Mouse (Mus musculus) liver, embryonic 15.5 days (tissue): ENCODE measurements around the gene Sertad2. TPM values are rescaled to one million over a fixed set of nuclear protein-coding genes. Genes with fewer than 3 reads are reported as not detected.

Source experiments
- ATAC-seq: fragments of 200-750 bp; cut with Nextera tagmentation; 2 replicates; pipeline ENCODE4 v1.8.0; 2017; ENCODE audit warnings: moderate number of reproducible peaks, mild to moderate bottlenecking, moderate library complexity; ENCODE audit not compliant: insufficient read depth
- H3K27ac ChIP-seq: fragments of 300-500 bp; sonication (generic); replicated peaks from 2 replicates; pipeline ENCODE4 v1.5.1; 2015; ENCODE audit warnings: mild to moderate bottlenecking, inconsistent platforms
- H3K27me3 ChIP-seq: fragments of 300-500 bp; sonication (generic); 2 replicates; pipeline ENCODE4 v1.6.1; 2015; ENCODE audit warnings: mild to moderate bottlenecking, inconsistent platforms
- H3K36me3 ChIP-seq: fragments of 300-500 bp; sonication (generic); replicated peaks from 2 replicates; pipeline ENCODE4 v1.6.1; 2015; ENCODE audit warnings: moderate library complexity, mild to moderate bottlenecking, inconsistent platforms
- H3K4me1 ChIP-seq: fragments of 300-500 bp; sonication (generic); replicated peaks from 2 replicates; pipeline ENCODE4 v1.6.1; 2015; ENCODE audit warnings: inconsistent platforms
- H3K4me2 ChIP-seq: fragments of 300-500 bp; sonication (generic); 2 replicates; pipeline ENCODE4 v1.6.1; 2015; ENCODE audit warnings: moderate library complexity, mild to moderate bottlenecking, inconsistent platforms
- H3K4me3 ChIP-seq: fragments of 300-500 bp; sonication (generic); replicated peaks from 2 replicates; pipeline ENCODE4 v1.5.1; 2015; ENCODE audit warnings: mild to moderate bottlenecking, inconsistent platforms
- H3K9ac ChIP-seq: fragments of 300-500 bp; sonication (generic); 2 replicates; pipeline ENCODE4 v1.6.1; 2015; ENCODE audit warnings: moderate library complexity, mild to moderate bottlenecking, inconsistent platforms
- H3K9me3 ChIP-seq: fragments of 300-500 bp; sonication (generic); replicated peaks from 2 replicates; pipeline ENCODE4 v1.6.1; 2016; ENCODE audit warnings: inconsistent platforms
- WGBS: fragments of 180-500 bp; shearing (Covaris S2); methylation state at CpG from one replicate; pipeline ENCODE4 v1.1.7; 2015; ENCODE audit warnings: mixed read lengths; ENCODE audit not compliant: insufficient replicate concordance; 5-methylcytosine and 5-hydroxymethylcytosine counted together
- polyA plus RNA-seq: library from polyadenylated mRNA; unstranded; fragments of >200 nt; fragmentation: Nextera tagmentation; extraction: Ambion mirVana; gene quantifications from 2 replicates; pipeline ENCODE4 v1.2.1, GENCODE M21; 2015

Gene Sertad2
- polyA plus RNA-seq, 1 experiment from 2014 or later: 36.0 TPM

DNA sequence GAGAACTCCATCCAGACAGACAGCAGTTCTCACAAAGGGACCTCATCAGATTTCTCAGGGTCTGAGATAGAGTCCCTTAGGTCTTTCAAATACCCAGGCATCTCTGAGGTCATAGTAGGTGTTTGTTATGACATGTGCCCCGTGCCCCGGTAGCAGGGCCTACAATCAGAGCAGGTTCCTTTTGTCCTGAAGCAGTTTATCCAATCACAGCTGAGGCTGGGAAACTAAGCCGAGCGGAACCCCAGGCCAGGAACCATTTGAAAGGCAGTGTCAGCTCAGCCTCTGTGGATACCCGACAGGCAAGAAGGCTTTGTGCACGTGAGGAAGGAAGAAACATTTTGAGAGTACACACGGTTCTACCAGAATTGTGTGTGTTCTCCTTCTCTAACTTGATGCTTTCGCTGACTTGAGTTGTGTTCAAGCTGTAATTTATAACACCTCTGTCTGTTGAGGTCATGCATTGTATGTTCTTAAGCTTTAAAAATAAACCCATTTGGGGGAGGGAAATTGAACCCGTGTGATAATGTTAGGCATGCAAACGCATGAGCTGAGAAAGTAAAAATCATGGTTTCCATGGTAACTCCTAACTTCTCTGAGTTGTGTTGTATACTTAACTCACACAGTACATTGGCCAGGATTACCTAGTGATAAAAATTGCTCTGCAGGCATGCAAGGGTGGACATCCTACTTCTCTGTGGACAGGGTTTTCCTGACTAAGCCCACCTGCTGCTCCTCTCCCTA lies 104.1 kb downstream of the Sertad2 start:
- Histone ChIP-seq H3K4me1 (peaks cover 32% of the 10 kb centered on the region), H3K9ac (no peak overlapping the region), H3K27ac (no peak overlapping the region), H3K9me3 (no peaks in the 10 kb centered on the region), H3K4me3 (no peak overlapping the region), H3K36me3 (peaks cover 46% of the 10 kb centered on the region), H3K27me3 (no peaks in the 10 kb centered on the region), H3K4me2 (no peak overlapping the region)
- no peak for ATAC-seq
- WGBS: 72% methylated on average over 10 of the region's 10 CpGs

DNA sequence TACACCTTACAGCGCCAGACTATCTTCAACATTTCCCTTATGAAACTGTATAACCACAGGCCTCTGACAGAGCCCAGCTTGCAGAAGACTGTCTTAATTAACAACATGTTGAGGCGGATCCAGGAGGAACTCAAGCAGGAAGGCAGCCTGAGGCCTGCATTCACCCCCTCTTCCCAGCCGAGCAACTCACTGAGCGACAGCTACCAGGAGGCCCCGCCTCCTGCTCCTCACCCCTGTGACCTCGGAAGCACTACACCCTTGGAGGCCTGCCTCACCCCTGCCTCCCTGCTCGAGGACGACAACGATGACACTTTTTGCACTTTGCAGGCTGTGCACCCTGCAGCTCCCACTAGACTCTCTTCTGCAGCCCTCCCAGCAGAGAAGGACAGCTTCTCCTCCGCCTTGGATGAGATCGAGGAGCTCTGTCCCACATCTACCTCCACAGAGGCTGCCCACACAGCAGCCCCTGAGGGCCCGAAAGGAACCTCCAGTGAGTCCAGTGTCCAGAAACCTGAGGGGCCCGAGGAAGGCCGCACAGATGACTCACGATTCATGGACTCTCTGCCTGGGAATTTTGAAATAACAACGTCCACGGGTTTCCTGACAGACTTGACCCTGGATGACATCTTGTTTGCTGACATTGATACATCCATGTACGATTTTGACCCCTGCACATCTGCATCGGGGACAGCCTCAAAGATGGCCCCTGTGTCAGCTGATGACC lies 105.0 kb downstream of the Sertad2 start:
- H3K4me3 ChIP-seq: no peak overlapping the region
- no peaks in the 10 kb centered on the region for H3K27me3 ChIP-seq
- WGBS: 71% methylated on average over 19 of the region's 19 CpGs
- no peak for ATAC-seq
- no peak overlapping the region for H3K27ac ChIP-seq
- H3K4me1 ChIP-seq: peaks cover 27% of the 10 kb centered on the region
- H3K9ac ChIP-seq: no peak overlapping the region
- no peaks in the 10 kb centered on the region for H3K9me3 ChIP-seq
- no peak overlapping the region for H3K4me2 ChIP-seq
- peaks cover 53% of the 10 kb centered on the region for H3K36me3 ChIP-seq

DNA sequence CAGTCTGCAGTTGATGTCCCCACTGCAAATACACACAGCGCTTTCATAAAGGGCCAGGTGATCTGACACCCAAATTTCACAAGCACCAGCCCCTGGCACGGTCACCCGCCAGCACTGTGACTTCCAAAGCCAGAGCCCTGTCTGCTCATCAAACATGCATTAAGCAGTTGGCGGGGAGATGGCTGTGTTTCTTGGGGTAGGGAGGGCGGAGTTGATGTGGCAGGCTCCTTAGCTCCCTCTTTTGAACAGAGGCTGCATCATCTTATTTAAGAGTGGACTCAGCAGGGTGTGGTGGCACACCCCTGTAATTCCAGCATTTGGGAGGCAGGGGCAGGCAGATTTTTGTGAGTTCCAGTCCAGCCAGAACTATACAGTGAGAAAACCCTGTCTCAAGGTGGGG lies 106.4 kb downstream of the Sertad2 start:
- no peak for ATAC-seq
- Histone ChIP-seq H3K36me3 (peaks cover 66% of the 10 kb centered on the region), H3K4me3 (no peak overlapping the region), H3K9ac (no peak overlapping the region), H3K4me2 (no peak overlapping the region), H3K9me3 (no peaks in the 10 kb centered on the region), H3K27me3 (no peaks in the 10 kb centered on the region), H3K4me1 (peaks cover 31% of the 10 kb centered on the region), H3K27ac (no peak overlapping the region)
- WGBS: 84% methylated on average over 5 of the region's 5 CpGs

DNA sequence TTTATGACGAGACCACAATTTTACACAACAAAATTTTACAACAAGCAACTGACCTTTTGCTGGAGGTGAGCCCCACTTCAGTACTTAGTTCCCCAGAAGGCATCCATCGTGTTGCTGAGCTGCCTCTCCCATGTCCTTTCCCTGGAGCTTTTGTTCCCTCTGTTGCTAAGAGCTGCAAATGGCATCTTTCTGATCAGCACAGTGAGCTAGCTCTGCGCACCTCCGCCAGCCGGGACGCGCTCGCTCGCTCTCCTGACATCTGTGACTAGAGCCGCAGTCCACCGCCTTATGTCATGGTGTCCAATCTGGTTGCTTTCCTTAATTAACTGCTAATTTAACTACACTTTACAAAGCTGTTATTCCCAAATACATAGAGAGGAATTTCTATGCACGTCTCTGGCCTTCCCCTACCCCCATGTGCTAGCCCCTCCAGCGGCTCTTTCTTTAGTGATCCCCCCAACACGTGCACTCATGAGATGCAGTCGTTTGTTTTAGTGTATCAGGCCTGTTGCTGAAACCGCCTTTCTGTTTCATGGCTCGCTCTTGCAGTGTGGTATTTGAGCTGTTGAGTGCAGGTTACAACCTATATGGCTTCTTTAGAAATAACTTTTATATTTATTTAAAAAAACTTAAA lies 107.1 kb downstream of the Sertad2 start:
- Histone ChIP-seq H3K27me3 (no peaks in the 10 kb centered on the region), H3K4me3 (no peak overlapping the region), H3K4me2 (no peak overlapping the region), H3K9me3 (no peaks in the 10 kb centered on the region), H3K27ac (no peak overlapping the region), H3K36me3 (peaks cover 69% of the 10 kb centered on the region), H3K4me1 (peaks cover 36% of the 10 kb centered on the region), H3K9ac (no peak overlapping the region)
- 92% methylated on average over 17 of the region's 17 CpGs for WGBS
- ATAC-seq: no peak

DNA sequence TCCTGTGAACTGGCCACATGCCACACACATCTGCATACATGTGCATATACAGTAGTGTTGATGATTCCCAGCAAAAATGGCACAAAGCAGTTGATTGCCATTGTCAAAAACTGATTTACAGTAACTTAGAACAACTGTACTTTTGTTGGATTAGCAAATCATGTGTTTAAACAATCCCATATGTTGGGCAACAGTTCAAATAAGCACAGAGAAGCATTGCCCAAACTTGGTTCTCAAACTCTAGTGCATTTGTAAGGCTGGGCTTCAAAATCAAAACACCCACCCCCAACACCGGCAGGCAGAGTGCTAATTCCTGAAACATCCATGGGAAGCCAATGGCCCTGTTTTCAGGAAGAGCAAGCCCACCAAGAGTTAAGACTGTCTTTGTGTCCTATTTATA lies 108.1 kb downstream of the Sertad2 start:
- WGBS: 86% methylated on average over 1 of the region's 1 CpGs
- no peak for ATAC-seq
- H3K27ac ChIP-seq: no peak overlapping the region
- H3K36me3 ChIP-seq: peaks cover 69% of the 10 kb centered on the region
- H3K27me3 ChIP-seq: no peaks in the 10 kb centered on the region
- no peak overlapping the region for H3K4me2 ChIP-seq
- no peaks in the 10 kb centered on the region for H3K9me3 ChIP-seq
- H3K4me3 ChIP-seq: no peak overlapping the region
- no peak overlapping the region for H3K9ac ChIP-seq
- peaks cover 42% of the 10 kb centered on the region for H3K4me1 ChIP-seq

DNA sequence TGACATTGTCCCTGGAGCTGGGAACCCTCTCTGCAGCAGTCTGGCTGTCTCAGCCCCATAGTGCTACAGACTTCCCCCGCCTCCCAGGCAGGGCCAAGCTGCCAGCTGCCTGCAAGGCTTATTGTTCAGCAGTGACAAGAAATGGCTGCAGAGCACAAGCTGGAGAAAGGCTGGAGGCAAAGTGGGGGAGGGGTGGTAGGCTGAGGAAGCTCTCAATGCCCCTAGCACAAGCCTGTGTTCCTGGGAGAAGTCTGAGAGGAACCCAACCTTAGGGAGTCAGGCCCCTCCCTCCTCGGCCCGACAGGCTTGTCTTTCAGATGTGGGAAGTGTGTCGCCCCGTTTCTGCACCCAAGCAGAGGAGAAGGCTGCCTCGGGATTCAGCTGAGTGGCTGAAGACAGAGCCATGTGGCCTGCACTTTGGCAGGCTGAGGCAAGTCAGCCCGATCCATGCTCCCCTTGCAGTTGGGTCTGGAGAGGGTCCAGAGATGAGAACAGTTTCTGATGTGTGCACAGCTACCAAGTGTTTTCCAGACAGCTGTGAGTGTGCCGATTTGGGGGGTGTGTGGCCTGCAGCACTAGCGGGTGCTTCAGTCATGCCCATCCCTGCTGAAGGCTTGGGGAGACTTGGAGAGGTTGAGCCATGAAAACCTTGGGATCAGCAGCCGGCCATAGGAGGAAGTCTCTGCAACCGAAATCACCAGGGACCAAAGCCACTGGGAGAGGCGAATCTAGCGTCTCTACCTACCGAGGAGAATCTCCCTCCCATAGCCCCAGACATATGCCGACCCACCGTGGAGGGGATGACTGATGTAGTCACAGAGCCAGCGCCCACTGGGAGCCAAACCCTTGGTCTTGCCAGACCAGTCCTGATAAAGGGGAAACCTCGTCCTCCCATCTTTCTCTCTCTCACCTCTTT lies 113.0 kb downstream of the Sertad2 start:
- H3K4me3 ChIP-seq: 0 out of 2 replicates have a peak overlapping the region, but pooled peaks have one; percentile 3
- peaks cover 33% of the 10 kb centered on the region for H3K36me3 ChIP-seq
- ATAC-seq: 0 out of 2 replicates have a peak, but pooled peaks have one; percentile 13
- WGBS: 22% methylated on average over 18 of the region's 18 CpGs
- no peaks in the 10 kb centered on the region for H3K9me3 ChIP-seq
- H3K9ac ChIP-seq: no peak overlapping the region
- peaks cover 5% of the 10 kb centered on the region; the same call in 1 of the 2 replicates for H3K27me3 ChIP-seq
- peak overlapping the region; percentile 38 for H3K4me2 ChIP-seq
- no peak overlapping the region for H3K27ac ChIP-seq
- H3K4me1 ChIP-seq: peaks cover 32% of the 10 kb centered on the region

DNA sequence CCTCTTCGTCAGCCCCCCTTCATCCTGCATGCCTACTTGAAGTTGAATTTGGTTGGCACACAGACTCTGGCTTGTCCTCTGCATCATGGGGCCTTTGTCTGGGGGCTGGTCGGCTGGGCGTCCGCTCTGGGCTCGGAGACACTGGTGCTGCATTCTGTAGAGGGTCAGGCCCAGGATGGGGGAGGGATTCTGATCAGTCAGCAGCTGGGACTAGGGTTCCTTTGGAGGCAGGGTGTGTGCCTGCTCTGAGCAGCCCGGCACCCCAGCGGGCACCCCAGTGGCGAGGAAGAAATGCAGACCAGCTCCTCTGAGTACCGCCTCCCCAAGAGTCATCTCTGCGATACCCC lies 113.6 kb downstream of the Sertad2 start:
- Histone ChIP-seq H3K9ac (no peak overlapping the region), H3K27ac (no peak overlapping the region)

DNA sequence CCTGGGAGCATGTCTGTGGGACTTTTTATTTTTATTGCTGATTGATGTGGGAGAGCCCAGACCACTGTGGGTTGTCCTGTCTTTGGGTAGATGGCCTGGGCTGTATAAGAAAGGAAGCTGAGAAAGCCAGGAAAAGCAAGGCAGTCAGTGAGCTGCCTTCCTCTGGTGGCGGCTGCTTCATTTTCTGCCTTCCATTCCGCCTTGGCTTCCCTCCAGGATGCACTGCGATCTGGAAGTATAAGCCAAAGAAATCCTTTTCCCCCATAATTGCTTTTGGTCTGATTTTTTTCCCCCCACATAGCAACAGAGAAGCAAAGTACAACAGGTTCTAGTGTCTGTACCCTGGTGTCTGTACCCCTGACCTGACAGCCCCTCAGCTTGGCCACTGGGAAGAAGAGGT lies 116.0 kb downstream of the Sertad2 start:
- H3K36me3 ChIP-seq: peaks cover 7% of the 10 kb centered on the region; the same call in 1 of the 2 replicates
- WGBS: 67% methylated on average over 3 of the region's 3 CpGs
- no peak overlapping the region for H3K27ac ChIP-seq
- peaks cover 5% of the 10 kb centered on the region; the same call in 1 of the 2 replicates for H3K27me3 ChIP-seq
- H3K9ac ChIP-seq: no peak overlapping the region
- peaks cover 28% of the 10 kb centered on the region for H3K4me1 ChIP-seq
- no peaks in the 10 kb centered on the region for H3K9me3 ChIP-seq
- ATAC-seq: no peak
- H3K4me2 ChIP-seq: no peak overlapping the region
- no peak overlapping the region for H3K4me3 ChIP-seq

More for the DNA sequence above, 113.6 kb downstream of the Sertad2 start:
- peaks cover 27% of the 10 kb centered on the region for H3K36me3 ChIP-seq
- 0 out of 2 replicates have a peak overlapping the region, but pooled peaks have one; percentile 3 for H3K4me3 ChIP-seq
- no peak for ATAC-seq
- WGBS: 37% methylated on average over 10 of the region's 10 CpGs
- H3K4me1 ChIP-seq: peaks cover 34% of the 10 kb centered on the region
- H3K4me2 ChIP-seq: peak overlapping the region; percentile 38
- peaks cover 5% of the 10 kb centered on the region; the same call in 1 of the 2 replicates for H3K27me3 ChIP-seq
- H3K9me3 ChIP-seq: no peaks in the 10 kb centered on the region

DNA sequence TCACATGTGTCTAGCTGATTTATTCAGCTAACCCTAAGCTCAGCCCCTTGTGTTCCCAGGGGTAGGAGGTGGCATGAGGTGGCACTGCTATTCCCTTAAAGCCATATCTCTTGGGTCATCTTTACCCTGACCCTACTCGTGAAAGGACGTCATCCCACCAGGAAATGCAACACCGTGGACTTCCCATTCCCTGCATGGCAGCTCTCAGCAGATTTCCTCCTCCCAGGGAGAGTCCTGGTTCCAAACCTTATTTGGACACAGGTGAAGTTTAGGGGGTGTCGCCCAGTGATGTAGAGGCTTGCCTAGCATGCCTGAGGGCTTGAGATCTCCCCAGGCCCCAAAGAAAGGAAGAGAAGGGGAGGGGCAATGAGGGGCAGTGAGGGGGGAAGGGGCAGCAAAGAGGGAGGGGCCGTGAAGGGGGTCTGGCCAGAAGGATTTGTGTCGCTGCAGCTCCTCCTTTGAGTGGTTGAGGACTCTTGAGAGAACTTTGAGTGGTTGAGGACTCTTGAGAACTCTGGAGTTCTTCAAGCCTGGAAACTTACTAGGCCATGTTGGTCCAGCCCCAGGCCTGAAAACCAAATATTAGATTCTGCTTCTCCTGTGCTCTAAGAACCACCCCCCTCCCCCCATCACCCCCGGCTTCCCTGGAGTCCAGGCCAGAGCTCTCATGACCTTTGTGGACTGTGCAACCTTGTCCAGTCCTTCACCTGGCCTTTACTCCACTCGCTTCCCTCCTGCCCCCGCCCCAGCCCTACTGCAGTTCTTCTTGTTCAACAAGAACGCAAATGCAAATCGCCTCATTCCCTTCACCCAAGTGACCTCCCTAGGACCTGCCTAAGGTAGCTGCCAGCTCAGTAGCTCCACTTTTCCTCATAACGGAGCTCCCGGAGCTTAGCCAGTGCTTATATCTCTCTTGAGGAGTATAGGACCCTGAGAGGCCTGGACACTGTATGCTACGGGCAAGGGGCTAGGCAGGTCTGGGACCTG lies 117.4 kb downstream of the Sertad2 start:
- 62% methylated on average over 14 of the region's 14 CpGs for WGBS
- H3K4me2 ChIP-seq: no peak overlapping the region
- ATAC-seq: no peak

More for the DNA sequence above, 117.4 kb downstream of the Sertad2 start:
- H3K27ac ChIP-seq: no peak overlapping the region
- H3K9me3 ChIP-seq: no peaks in the 10 kb centered on the region
- H3K27me3 ChIP-seq: peaks cover 5% of the 10 kb centered on the region; the same call in 1 of the 2 replicates
- H3K9ac ChIP-seq: no peak overlapping the region
- H3K4me1 ChIP-seq: peaks cover 19% of the 10 kb centered on the region
- no peak overlapping the region for H3K4me3 ChIP-seq
- H3K36me3 ChIP-seq: no peaks in the 10 kb centered on the region
